Mouse (Mus musculus): ENCODE results near the gene Tyro3. TPM values are rescaled to one million over a fixed set of nuclear protein-coding genes. Genes with fewer than 3 reads are reported as not detected.

Tyro3 gene
- polyA plus RNA-seq, 1 experiment from 2014 or later, result 21.4 TPM

Other genes with a start within 250 kb of the Tyro3 start
- gene Nusap1, start 179.4 kb upstream of the Tyro3 start, polyA plus RNA-seq (2015; fragmentation: Nextera tagmentation; extraction: Ambion mirVana), result 81.9 and 85.9 TPM in 2 replicates
- gene Oip5, start 179.3 kb upstream of the Tyro3 start, polyA plus RNA-seq (2015; fragmentation: Nextera tagmentation; extraction: Ambion mirVana), result 27.9 and 29.5 TPM in 2 replicates
- 39.0 and 39.5 TPM in 2 replicates for gene Ndufaf1, start 134.9 kb upstream of the Tyro3 start, polyA plus RNA-seq (2015; fragmentation: Nextera tagmentation; extraction: Ambion mirVana)
- gene Rtf1, start 122.7 kb upstream of the Tyro3 start, polyA plus RNA-seq (2015; fragmentation: Nextera tagmentation; extraction: Ambion mirVana), result 31.0 and 33.9 TPM in 2 replicates
- 1.6 and 2.4 TPM in 2 replicates for gene Itpka, start 55.4 kb upstream of the Tyro3 start, polyA plus RNA-seq (2015; fragmentation: Nextera tagmentation; extraction: Ambion mirVana)
- 1.3 and 1.4 TPM in 2 replicates for gene Ltk, start 37.3 kb upstream of the Tyro3 start, polyA plus RNA-seq (2015; fragmentation: Nextera tagmentation; extraction: Ambion mirVana)
- gene Rpap1, start 10.2 kb upstream of the Tyro3 start, polyA plus RNA-seq (2015; fragmentation: Nextera tagmentation; extraction: Ambion mirVana), result 30.4 and 31.7 TPM in 2 replicates
- 22.8 and 27.5 TPM in 2 replicates for gene Mga, start 99.5 kb downstream of the Tyro3 start, polyA plus RNA-seq (2015; fragmentation: Nextera tagmentation; extraction: Ambion mirVana)
- 2.6 and 3.0 TPM in 2 replicates for gene Mapkbp1, start 175.0 kb downstream of the Tyro3 start, polyA plus RNA-seq (2015; fragmentation: Nextera tagmentation; extraction: Ambion mirVana)
- 20.0 and 21.2 TPM in 2 replicates for gene Jmjd7, start 229.8 kb downstream of the Tyro3 start, polyA plus RNA-seq (2015; fragmentation: Nextera tagmentation; extraction: Ambion mirVana)
- 2.1 and 3.1 TPM in 2 replicates for gene Gm28042, start 229.8 kb downstream of the Tyro3 start, polyA plus RNA-seq (2015; fragmentation: Nextera tagmentation; extraction: Ambion mirVana)
- gene Pla2g4b, start 235.7 kb downstream of the Tyro3 start, polyA plus RNA-seq (2015; fragmentation: Nextera tagmentation; extraction: Ambion mirVana), result 1.0 and 1.3 TPM in 2 replicates

Data from lung, embryonic 15.5 days (tissue).